ENCODE assay signal across 15 mouse cellular contexts in the genomic region with DNA sequence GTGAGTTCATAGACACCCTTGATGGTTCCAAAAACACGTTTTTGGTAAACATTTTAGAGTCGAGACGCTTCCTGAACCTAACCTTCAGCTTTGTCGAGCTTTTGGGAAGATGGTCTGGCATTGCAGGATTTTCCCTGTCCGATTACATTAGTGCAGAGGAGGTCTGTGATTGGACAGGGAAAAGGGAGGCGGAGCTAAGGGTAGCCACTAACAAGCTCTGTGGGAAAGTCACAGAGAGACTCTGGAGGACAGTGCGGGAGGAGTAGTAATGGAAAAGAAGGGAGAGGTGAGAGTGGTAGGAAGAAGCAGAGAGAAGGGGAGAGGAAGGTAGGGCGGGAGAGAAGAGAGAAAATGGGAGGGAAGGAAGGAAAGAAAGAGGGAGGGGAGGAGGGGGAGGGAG.
DNase-seq lines count a peak whose midpoint lies in the region; ATAC-seq lines count a peak whose summit lies in the region.
"Had no signal": no experiment of that assay in that cellular context is flagged by ENCODE, and none has a peak within 500 bp of the region (broad histone marks: within the 10 kb centered on the region; RNA-seq: fewer than 3 reads in every experiment).

No protein-coding gene starts in this region.

- DNase-seq in embryo, embryonic 10 days (ENCODE audit: low spot score), result peak; percentile 34
- no peak for DNase-seq in embryo, embryonic 9.5 days (ENCODE audit: extremely low spot score)
- no peak for DNase-seq in hindbrain, embryonic 14.5 days (ENCODE audit: low spot score)
- peak; percentile 49 for DNase-seq in ES-CJ7 (ENCODE audit: low read depth, low spot score)
- DNase-seq in thymus, postnatal 10 days (ENCODE audit: low spot score in 2 of 2), result no peak
- DNase-seq in left cerebral cortex, adult 11 months (ENCODE audit: low spot score), result no peak
- DNase-seq: cerebellum, adult 11-12 months; kidney, adult 9 months; thymus, postnatal 25 days had no signal

- no peak overlapping the region for H3K9ac ChIP-seq in hindbrain, embryonic 14.5 days
- H3K9ac ChIP-seq in hindbrain, embryonic 12.5 days, result no peak overlapping the region
- H3K9ac ChIP-seq in neural tube, embryonic 12.5 days, result no peak overlapping the region
- H3K9ac ChIP-seq: stomach, embryonic 15.5 days had no signal

- H3K4me2 ChIP-seq in hindbrain, embryonic 14.5 days (replicated peaks), result no peak overlapping the region
- H3K4me2 ChIP-seq in hindbrain, embryonic 12.5 days (replicated peaks), result no peak overlapping the region
- H3K4me2 ChIP-seq in neural tube, embryonic 12.5 days (replicated peaks), result peak overlapping the region; percentile 25
- H3K4me2 ChIP-seq: stomach, embryonic 15.5 days had no signal

- 0 out of 2 replicates have a peak, but pooled peaks have one; percentile 49 for ATAC-seq in hindbrain, embryonic 14.5 days (ENCODE audit: low FRiP score)
- ATAC-seq in hindbrain, embryonic 12.5 days (ENCODE audit: low FRiP score), result no peak
- no peak for ATAC-seq in neural tube, embryonic 12.5 days (ENCODE audit: low FRiP score, low read depth)

- H3K27me3 ChIP-seq in hindbrain, embryonic 14.5 days (ENCODE audit: control insufficient read depth, insufficient read depth, low read length), result no peaks in the 10 kb centered on the region
- H3K27me3 ChIP-seq in hindbrain, embryonic 12.5 days, result no peaks in the 10 kb centered on the region
- H3K27me3 ChIP-seq in neural tube, embryonic 12.5 days (replicated peaks), result no peaks in the 10 kb centered on the region
- H3K27me3 ChIP-seq: stomach, embryonic 15.5 days had no signal

- 35% methylated on average over 8 of the region's 8 CpGs for WGBS in hindbrain, embryonic 14.5 days
- 34% methylated on average over 8 of the region's 8 CpGs for WGBS in hindbrain, embryonic 12.5 days
- 38% methylated on average over 8 of the region's 8 CpGs for WGBS in neural tube, embryonic 12.5 days

- no peak overlapping the region for H3K4me3 ChIP-seq in hindbrain, embryonic 14.5 days (replicated peaks; ENCODE audit: low read length)
- H3K4me3 ChIP-seq in hindbrain, embryonic 12.5 days, result no peak overlapping the region
- no peak overlapping the region for H3K4me3 ChIP-seq in neural tube, embryonic 12.5 days
- H3K4me3 ChIP-seq: erythroblast, embryonic 14.5 days; layer of hippocampus, adult 2 months; stomach, embryonic 15.5 days had no signal

- no peaks in the 10 kb centered on the region for H3K9me3 ChIP-seq in hindbrain, embryonic 14.5 days (ENCODE audit: control insufficient read depth, low read length)
- no peaks in the 10 kb centered on the region for H3K9me3 ChIP-seq in hindbrain, embryonic 12.5 days (replicated peaks)
- no peaks in the 10 kb centered on the region for H3K9me3 ChIP-seq in neural tube, embryonic 12.5 days
- H3K9me3 ChIP-seq: stomach, embryonic 15.5 days had no signal

- no peaks in the 10 kb centered on the region for H3K36me3 ChIP-seq in hindbrain, embryonic 14.5 days (replicated peaks; ENCODE audit: control insufficient read depth, insufficient read depth)
- no peaks in the 10 kb centered on the region for H3K36me3 ChIP-seq in hindbrain, embryonic 12.5 days
- no peaks in the 10 kb centered on the region for H3K36me3 ChIP-seq in neural tube, embryonic 12.5 days
- H3K36me3 ChIP-seq: G1E; stomach, embryonic 15.5 days had no signal

- no peaks in the 10 kb centered on the region for H3K4me1 ChIP-seq in hindbrain, embryonic 14.5 days (replicated peaks; ENCODE audit: control insufficient read depth, insufficient read depth, low read length)
- peaks cover 9% of the 10 kb centered on the region; the same call in 1 of the 2 replicates for H3K4me1 ChIP-seq in hindbrain, embryonic 12.5 days
- H3K4me1 ChIP-seq in neural tube, embryonic 12.5 days, result no peaks in the 10 kb centered on the region

- H3K27ac ChIP-seq in hindbrain, embryonic 14.5 days, result no peak overlapping the region
- no peak overlapping the region for H3K27ac ChIP-seq in hindbrain, embryonic 12.5 days
- H3K27ac ChIP-seq in neural tube, embryonic 12.5 days, result no peak overlapping the region
- H3K27ac ChIP-seq: layer of hippocampus, adult 2 months; stomach, embryonic 15.5 days had no signal

Comparison
In these comparisons a context has a peak if more than half of its experiments do, and no peak if none do; other contexts are left out.
1. DNase-seq: peak in embryo, embryonic 10 days (single experiment) and ES-CJ7 (single experiment); none in embryo, embryonic 9.5 days (single experiment), hindbrain, embryonic 14.5 days (single experiment), thymus, postnatal 10 days (0 of 2) and left cerebral cortex, adult 11 months (single experiment).